Mouse (Mus musculus) limb, embryonic 12.5 days (tissue): ENCODE results near the gene Ppp3cb. TPM values are rescaled to one million over a fixed set of nuclear protein-coding genes. Genes with fewer than 3 reads are reported as not detected.

Experiments used
- polyA plus RNA-seq: library from polyadenylated mRNA; unstranded; fragments of >200 nt; fragmentation: Nextera tagmentation; extraction: Ambion mirVana; gene quantifications from 2 replicates; pipeline ENCODE4 v1.2.1, GENCODE M21; 2016

The Ppp3cb gene
- polyA plus RNA-seq, 1 experiment from 2014 or later: 62.5 TPM

Other genes starting within 250 kb of the Ppp3cb start
- 56.8 and 58.9 TPM in 2 replicates for gene Ecd, start 198.5 kb downstream of the Ppp3cb start, polyA plus RNA-seq
- 45.4 and 45.9 TPM in 2 replicates for gene Fam149b, start 198.4 kb downstream of the Ppp3cb start, polyA plus RNA-seq
- gene Dnajc9, start 157.7 kb downstream of the Ppp3cb start, polyA plus RNA-seq: 234 and 245 TPM in 2 replicates
- gene Mrps16, start 152.9 kb downstream of the Ppp3cb start, polyA plus RNA-seq: 84.7 and 85.9 TPM in 2 replicates
- 0.21 and 0.64 TPM in 2 replicates for gene Cfap70, start 94.3 kb downstream of the Ppp3cb start, polyA plus RNA-seq
- gene Anxa7, start 66.4 kb downstream of the Ppp3cb start, polyA plus RNA-seq: 27.2 and 29.3 TPM in 2 replicates
- gene Mss51, start 49.7 kb downstream of the Ppp3cb start, polyA plus RNA-seq: 1.3 and 1.4 TPM in 2 replicates
- gene Usp54, start 94.5 kb upstream of the Ppp3cb start, polyA plus RNA-seq: 11.4 and 13.7 TPM in 2 replicates
- 1.3 and 1.5 TPM in 2 replicates for gene Myoz1, start 110.0 kb upstream of the Ppp3cb start, polyA plus RNA-seq
- gene Synpo2l, start 121.8 kb upstream of the Ppp3cb start, polyA plus RNA-seq: 11.7 and 14.2 TPM in 2 replicates
- 77.2 and 91.2 TPM in 2 replicates for gene Sec24c, start 127.7 kb upstream of the Ppp3cb start, polyA plus RNA-seq
- 24.9 and 27.2 TPM in 2 replicates for gene Fut11, start 148.4 kb upstream of the Ppp3cb start, polyA plus RNA-seq
- 243 and 264 TPM in 2 replicates for gene Chchd1, start 156.4 kb upstream of the Ppp3cb start, polyA plus RNA-seq
- 37.5 and 43.6 TPM in 2 replicates for gene Zswim8, start 161.0 kb upstream of the Ppp3cb start, polyA plus RNA-seq
- gene Ndst2, start 188.0 kb upstream of the Ppp3cb start, polyA plus RNA-seq: 29.6 and 33.1 TPM in 2 replicates
- gene Camk2g, start 247.5 kb upstream of the Ppp3cb start, polyA plus RNA-seq: 59.0 and 67.8 TPM in 2 replicates